Mouse (Mus musculus): ENCODE data around the gene Prss53.
"Not testable (repeated sequence)": the region's sequence is repeated elsewhere in the genome, so short reads cannot be mapped to it uniquely, and the experiment has no call there.

GRCm38 (mm10) chr7:127840031-127840430 is 50.7 kb downstream of the Prss53 start:
- TF ChIP-seq POLR2A, NRF1, USF1 (IDR thresholded peaks at IDR 0.05; ENCODE audit: low read depth, low read length): not testable (repeated sequence)

Data from CH12.LX (cell line).